Mouse (Mus musculus): ENCODE data around the gene Ifna5.
"Not testable (repeated sequence)": the region's sequence is repeated elsewhere in the genome, so short reads cannot be mapped to it uniquely, and the experiment has no call there.

DNA sequence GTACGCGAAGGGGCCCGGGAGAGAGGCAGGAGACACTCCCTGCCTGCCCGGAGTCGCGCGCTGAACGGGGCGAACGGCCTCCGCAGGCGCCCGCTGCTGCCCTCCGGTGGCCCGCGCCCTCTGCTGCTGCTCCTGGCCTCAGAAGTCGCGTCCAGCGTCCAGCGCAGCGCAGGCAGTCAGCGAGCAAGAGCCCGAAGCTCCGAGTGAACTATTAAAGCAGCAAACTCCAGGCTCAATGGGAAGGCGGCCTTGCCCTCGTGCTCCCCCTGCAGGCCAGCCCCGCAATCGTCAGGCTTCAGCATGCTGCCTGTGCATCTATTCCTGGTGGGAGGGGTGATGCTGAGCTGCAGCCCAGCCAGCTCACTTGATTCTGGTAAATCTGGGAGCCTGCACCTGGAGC lies 38.2 kb upstream of the Ifna5 start, which contains the start of gene Gm13279:
- not testable (repeated sequence) for TF ChIP-seq CTCF, EP300 (IDR thresholded peaks at IDR 0.05; ENCODE audit: low read depth)
